Mouse (Mus musculus) lung, postnatal 0 days (tissue): Measurements from ENCODE around the gene Cebpg.

Experiments
- CTCF ChIP-seq: IDR thresholded peaks from 2 replicates; pipeline ENCODE4 v1.5.1; 2016; ENCODE audit warnings: antibody characterized with exemption, mild to moderate bottlenecking
- EP300 ChIP-seq: IDR thresholded peaks from 2 replicates; pipeline ENCODE4 v1.6.1; 2016; ENCODE audit warnings: antibody characterized with exemption, mild to moderate bottlenecking, control low read depth

DNA sequence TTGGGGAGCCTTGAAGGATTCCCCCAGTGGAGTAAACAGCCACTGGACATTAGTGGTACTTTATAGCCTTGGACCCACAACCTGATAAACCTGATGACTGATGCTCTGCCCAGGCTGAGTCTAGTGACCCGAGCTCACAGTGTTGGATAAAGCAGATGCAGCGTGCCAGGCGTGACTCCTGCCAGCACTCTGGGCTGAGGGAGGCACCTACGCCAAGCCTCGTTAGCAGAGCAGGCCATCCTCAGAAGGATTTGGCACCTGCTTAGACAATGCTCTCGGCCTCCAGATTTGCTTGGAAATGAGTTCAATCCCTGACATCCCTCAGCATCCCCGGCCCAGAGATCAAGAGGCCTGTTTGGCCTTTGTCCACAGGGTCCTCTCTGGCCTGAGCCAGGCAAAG, 49.7 kb downstream of the Cebpg start:
- TF ChIP-seq CTCF (no peak), EP300 (no peak)
